Mouse (Mus musculus) MEL (cell line): ENCODE results near the gene Mylip. TPM values are rescaled to one million over a fixed set of nuclear protein-coding genes. Genes with fewer than 3 reads are reported as not detected.

Experiments
- DNase-seq: peaks from one replicate; pipeline ENCODE4 v3.0.0; 2011; ENCODE audit warnings: low read depth, low spot score
- H3K27ac ChIP-seq: 2 replicates; pipeline ENCODE4 v1.5.1; 2012; ENCODE audit warnings: low read depth, mild to moderate bottlenecking, control low read depth, low read length, moderate library complexity; ENCODE audit not compliant: control insufficient read depth
- H3K27me3 ChIP-seq, 2 experiments: fragments of 150-350 bp in 1 of 2; sonication (generic) in 1 of 2; 2 replicates each; pipeline ENCODE4 v1.6.1; 2012; ENCODE audit warnings: low read length in 2 of 2, mild to moderate bottlenecking in 2 of 2, improper control_type of control experiment in 1 of 2, moderate library complexity in 1 of 2; ENCODE audit not compliant: insufficient read depth in 2 of 2, control insufficient read depth in 1 of 2
- H3K36me3 ChIP-seq, 2 experiments: 2 replicates each; pipeline ENCODE4 v1.6.1; 2012 to 2014; ENCODE audit warnings: low read length in 2 of 2, improper control_type of control experiment in 1 of 2, inconsistent platforms in 1 of 2, mild to moderate bottlenecking in 1 of 2; ENCODE audit not compliant: insufficient read depth in 2 of 2, control insufficient read depth in 1 of 2
- H3K4me1 ChIP-seq, 2 experiments: fragments of 150-350 bp in 1 of 2; sonication (generic) in 1 of 2; 2 replicates each; pipeline ENCODE4 v1.6.1; 2012; ENCODE audit warnings: low read length in 2 of 2, improper control_type of control experiment in 1 of 2, mild to moderate bottlenecking in 1 of 2; ENCODE audit not compliant: insufficient read depth in 2 of 2, control insufficient read depth in 1 of 2
- H3K4me3 ChIP-seq, 2 experiments: fragments of 150-350 bp in 1 of 2; sonication (generic) in 1 of 2; 2 replicates each; pipeline ENCODE4 v1.5.1; 2012; ENCODE audit warnings: low read depth in 2 of 2, low read length in 2 of 2, mild to moderate bottlenecking in 2 of 2, moderate library complexity in 2 of 2, control low read depth in 1 of 2, improper control_type of control experiment in 1 of 2; ENCODE audit not compliant: control insufficient read depth in 1 of 2, insufficient read depth in 1 of 2
- H3K79me2 ChIP-seq: 2 replicates; pipeline ENCODE4 v1.6.1; 2012; ENCODE audit warnings: mild to moderate bottlenecking, low read length, moderate library complexity; ENCODE audit not compliant: control insufficient read depth, poor library complexity, insufficient read depth
- H3K9ac ChIP-seq: 2 replicates; pipeline ENCODE4 v1.6.1; 2012; ENCODE audit warnings: low read depth, mild to moderate bottlenecking, control low read depth, low read length, moderate library complexity; ENCODE audit not compliant: control insufficient read depth, poor library complexity, severe bottlenecking
- H3K9me3 ChIP-seq: fragments of 150-350 bp; sonication (generic); replicated peaks from 2 replicates; pipeline ENCODE4 v1.6.1; 2012; ENCODE audit warnings: mild to moderate bottlenecking, low read length, improper control_type of control experiment, moderate library complexity; ENCODE audit not compliant: insufficient read depth
- BHLHE40 ChIP-seq: IDR thresholded peaks from 2 replicates; pipeline ENCODE4 v1.6.1; 2012; ENCODE audit warnings: low read depth, mild to moderate bottlenecking, inconsistent platforms, low read length, improper control_type of control experiment, borderline replicate concordance
- CHD1 ChIP-seq: IDR thresholded peaks from 2 replicates; pipeline ENCODE4 v1.6.1; 2012; ENCODE audit warnings: low read depth, mild to moderate bottlenecking, inconsistent platforms, low read length, improper control_type of control experiment
- CHD2 ChIP-seq: IDR thresholded peaks from 2 replicates; pipeline ENCODE4 v1.6.1; 2011; ENCODE audit warnings: low read length, improper control_type of control experiment
- CTCF ChIP-seq, 3 experiments: IDR thresholded peaks in 2 of 3; conservative IDR thresholded peaks in 1 of 3; 2 replicates each; pipeline ENCODE4 v1.5.1; 2011 to 2012; ENCODE audit warnings: low read length in 3 of 3, low read depth in 2 of 3, mild to moderate bottlenecking in 2 of 3, improper control_type of control experiment in 1 of 3, inconsistent platforms in 1 of 3, mixed read lengths in 1 of 3, moderate library complexity in 1 of 3; ENCODE audit not compliant: control insufficient read depth in 1 of 3, insufficient read depth in 1 of 3, poor library complexity in 1 of 3, severe bottlenecking in 1 of 3
- E2F4 ChIP-seq: IDR thresholded peaks from 2 replicates; pipeline ENCODE4 v1.6.1; 2011; ENCODE audit warnings: low read depth, low read length, improper control_type of control experiment, borderline replicate concordance
- EP300 ChIP-seq, 2 experiments: IDR thresholded peaks; 2 replicates each; pipeline ENCODE4 v1.6.1; 2011; ENCODE audit warnings: improper control_type of control experiment in 2 of 2, low read length in 2 of 2, low read depth in 1 of 2, mild to moderate bottlenecking in 1 of 2
- GABPA ChIP-seq: IDR thresholded peaks from 2 replicates; pipeline ENCODE4 v1.6.1; 2012; ENCODE audit warnings: low read depth, mild to moderate bottlenecking, inconsistent platforms, low read length, improper control_type of control experiment, moderate library complexity
- GATA1 ChIP-seq: IDR thresholded peaks from 2 replicates; pipeline ENCODE4 v1.6.1; 2011; ENCODE audit warnings: low read depth, low read length, improper control_type of control experiment
- HCFC1 ChIP-seq: IDR thresholded peaks from 2 replicates; pipeline ENCODE4 v1.6.1; 2012; ENCODE audit warnings: low read depth, mild to moderate bottlenecking, inconsistent platforms, low read length, improper control_type of control experiment, moderate library complexity
- JUND ChIP-seq: IDR thresholded peaks from 2 replicates; pipeline ENCODE4 v1.6.1; 2011; ENCODE audit warnings: low read depth, mild to moderate bottlenecking, improper control_type of control experiment, low read length
- KAT2A ChIP-seq: conservative IDR thresholded peaks from 2 replicates; pipeline ENCODE4 v1.6.1; 2012; ENCODE audit warnings: low read depth, low read length, improper control_type of control experiment, inconsistent platforms
- MAFK ChIP-seq: IDR thresholded peaks from 2 replicates; pipeline ENCODE4 v1.6.1; 2011; ENCODE audit warnings: low read depth, mild to moderate bottlenecking, low read length, improper control_type of control experiment, borderline replicate concordance
- MAX ChIP-seq: IDR thresholded peaks from 2 replicates; pipeline ENCODE4 v1.6.1; 2011; ENCODE audit warnings: low read length, improper control_type of control experiment
- MAZ ChIP-seq: IDR thresholded peaks from 2 replicates; pipeline ENCODE4 v1.6.1; 2012; ENCODE audit warnings: low read depth, mild to moderate bottlenecking, inconsistent platforms, low read length, improper control_type of control experiment
- MEF2A ChIP-seq: IDR thresholded peaks from 2 replicates; pipeline ENCODE4 v1.6.1; 2014; ENCODE audit warnings: low read depth, mild to moderate bottlenecking, inconsistent platforms, low read length, improper control_type of control experiment; ENCODE audit not compliant: poor library complexity, insufficient replicate concordance, severe bottlenecking; ENCODE audit errors: extremely low read depth
- MXI1 ChIP-seq: IDR thresholded peaks from 2 replicates; pipeline ENCODE4 v1.6.1; 2011; ENCODE audit warnings: mild to moderate bottlenecking, low read depth, low read length, improper control_type of control experiment
- MYB ChIP-seq: IDR thresholded peaks from 2 replicates; pipeline ENCODE4 v1.6.1; 2011; ENCODE audit warnings: mild to moderate bottlenecking, low read depth, low read length, improper control_type of control experiment
- MYC ChIP-seq: IDR thresholded peaks from 2 replicates; pipeline ENCODE4 v1.6.1; 2011; ENCODE audit warnings: low read depth, mild to moderate bottlenecking, low read length, improper control_type of control experiment, moderate library complexity
- NELFE ChIP-seq: IDR thresholded peaks from 2 replicates; pipeline ENCODE4 v1.6.1; 2011; ENCODE audit warnings: low read depth, low read length, improper control_type of control experiment
- NRF1 ChIP-seq: IDR thresholded peaks from 2 replicates; pipeline ENCODE4 v1.6.1; 2014; ENCODE audit warnings: low read depth, mild to moderate bottlenecking, inconsistent platforms, low read length, improper control_type of control experiment, moderate library complexity; ENCODE audit not compliant: poor library complexity, insufficient read depth, severe bottlenecking
- POLR2A ChIP-seq, 2 experiments: IDR thresholded peaks; 2 replicates each; pipeline ENCODE4 v1.6.1; 2011 to 2012; ENCODE audit warnings: low read length in 2 of 2, mild to moderate bottlenecking in 2 of 2, control low read depth in 1 of 2, improper control_type of control experiment in 1 of 2, low read depth in 1 of 2, moderate library complexity in 1 of 2; ENCODE audit not compliant: control insufficient read depth in 1 of 2, insufficient read depth in 1 of 2, poor library complexity in 1 of 2
- POLR2AphosphoS2 ChIP-seq: IDR thresholded peaks from 2 replicates; pipeline ENCODE4 v1.6.1; 2011; ENCODE audit warnings: low read length, improper control_type of control experiment
- POLR2AphosphoS5 ChIP-seq: IDR thresholded peaks from 2 replicates; pipeline ENCODE4 v1.6.1; 2012; ENCODE audit warnings: low read depth, borderline replicate concordance, mild to moderate bottlenecking, inconsistent platforms, low read length, moderate library complexity, mixed read lengths
- RAD21 ChIP-seq: IDR thresholded peaks from 2 replicates; pipeline ENCODE4 v1.6.1; 2011; ENCODE audit warnings: mild to moderate bottlenecking, low read depth, low read length, improper control_type of control experiment
- RCOR1 ChIP-seq: IDR thresholded peaks from 2 replicates; pipeline ENCODE4 v1.6.1; 2012; ENCODE audit warnings: low read depth, mild to moderate bottlenecking, inconsistent platforms, low read length, improper control_type of control experiment
- SIN3A ChIP-seq: IDR thresholded peaks from 2 replicates; pipeline ENCODE4 v1.6.1; 2012; ENCODE audit warnings: low read length, improper control_type of control experiment, inconsistent platforms
- SMC3 ChIP-seq: IDR thresholded peaks from 2 replicates; pipeline ENCODE4 v1.6.1; 2011; ENCODE audit warnings: low read depth, low read length, improper control_type of control experiment
- TAL1 ChIP-seq: IDR thresholded peaks from 2 replicates; pipeline ENCODE4 v1.6.1; 2012; ENCODE audit warnings: mild to moderate bottlenecking, inconsistent platforms, low read length, moderate library complexity, mixed read lengths
- TBP ChIP-seq: IDR thresholded peaks from 2 replicates; pipeline ENCODE4 v1.8.0; 2011; ENCODE audit warnings: low read depth, low read length, improper control_type of control experiment
- TCF12 ChIP-seq: IDR thresholded peaks from 2 replicates; pipeline ENCODE4 v1.6.1; 2014; ENCODE audit warnings: low read depth, mild to moderate bottlenecking, inconsistent platforms, low read length, improper control_type of control experiment, moderate library complexity
- UBTF ChIP-seq: IDR thresholded peaks from 2 replicates; pipeline ENCODE4 v1.6.1; 2012; ENCODE audit warnings: low read depth, mild to moderate bottlenecking, inconsistent platforms, low read length, improper control_type of control experiment, moderate library complexity, borderline replicate concordance; ENCODE audit not compliant: insufficient read depth
- USF1 ChIP-seq: IDR thresholded peaks from 2 replicates; pipeline ENCODE4 v1.6.1; 2014; ENCODE audit warnings: low read depth, mild to moderate bottlenecking, inconsistent platforms, low read length, improper control_type of control experiment, moderate library complexity
- USF2 ChIP-seq, 2 experiments: IDR thresholded peaks; 2 replicates each; pipeline ENCODE4 v1.6.1; 2011 to 2012; ENCODE audit warnings: improper control_type of control experiment in 2 of 2, low read length in 2 of 2, borderline replicate concordance in 1 of 2, inconsistent platforms in 1 of 2, low read depth in 1 of 2, mild to moderate bottlenecking in 1 of 2; ENCODE audit not compliant: insufficient read depth in 1 of 2
- ZC3H11A ChIP-seq: IDR thresholded peaks from 2 replicates; pipeline ENCODE4 v1.6.1; 2012; ENCODE audit warnings: low read depth, mild to moderate bottlenecking, inconsistent platforms, low read length, improper control_type of control experiment
- ZMIZ1 ChIP-seq: IDR thresholded peaks from 2 replicates; pipeline ENCODE4 v1.6.1; 2012; ENCODE audit warnings: low read depth, mild to moderate bottlenecking, inconsistent platforms, low read length, improper control_type of control experiment, moderate library complexity
- ZNF384 ChIP-seq: IDR thresholded peaks from 2 replicates; pipeline ENCODE4 v1.6.1; 2012; ENCODE audit warnings: low read depth, mild to moderate bottlenecking, inconsistent platforms, low read length, improper control_type of control experiment
- polyA plus RNA-seq, 2 experiments: library from polyadenylated mRNA; stranded (reverse) in 1 of 2; unstranded in 1 of 2; fragments of >175 nt in 1 of 2; fragments of >200 nt in 1 of 2; gene quantifications; 2 replicates each; pipeline versions ENCODE4 v1.2.1 to v1.2.4; 2012; ENCODE audit warnings: low replicate concordance in 2 of 2, low read depth in 1 of 2; ENCODE audit not compliant: insufficient read length in 2 of 2, insufficient read depth in 1 of 2, missing spikeins in 1 of 2
- total RNA-seq: library from RNA; depleted of rRNA; stranded (reverse); fragments of 300-350 nt; gene quantifications from 2 replicates; pipeline ENCODE4 v1.2.3, GENCODE M21; 2012

Mylip gene
- total and polyA plus RNA-seq, 3 experiments = 1.4 to 7.6 TPM; not detected in 1

DNA sequence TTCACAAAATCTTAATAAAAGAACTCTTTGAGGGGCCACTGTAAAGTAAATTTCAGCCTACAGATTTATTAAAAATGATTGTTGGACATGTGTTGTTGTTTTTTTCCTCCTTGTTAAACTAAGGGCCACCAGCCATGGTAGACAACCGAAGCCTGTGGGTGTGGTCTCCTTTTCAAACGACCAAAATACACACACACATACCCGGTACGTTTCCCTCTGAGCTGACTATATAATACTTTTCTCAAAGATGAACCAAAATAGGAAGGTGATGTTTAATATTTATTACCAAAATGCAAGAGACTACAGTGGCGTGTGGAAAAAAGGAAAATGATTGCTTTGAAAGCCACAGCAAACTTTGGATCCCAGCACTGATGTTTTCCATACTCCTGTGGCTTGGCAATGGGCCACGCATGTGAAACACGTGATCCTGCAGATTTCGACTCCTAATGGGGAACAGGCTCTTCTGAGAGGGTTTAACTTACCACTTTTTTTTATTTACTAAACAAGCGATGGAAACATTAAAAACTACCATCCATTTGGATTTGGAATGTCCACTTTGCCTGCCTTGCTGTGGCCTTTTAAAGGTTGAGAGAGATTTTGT lies 2.4 kb downstream of the Mylip start:
- Histone ChIP-seq H3K27ac (peak overlapping the region; percentile 96), H3K27me3 (no peaks in the 10 kb centered on the region), H3K79me2 (peaks cover 10% of the 10 kb centered on the region), H3K9ac (peak overlapping the region; percentile 58), H3K4me1 (peaks cover 6 to 15% of the 10 kb centered on the region in 2 experiments), H3K36me3 (peaks cover 2 to 17% of the 10 kb centered on the region in 2 experiments; a peak in 2 of 4 replicates), H3K4me3 (peak overlapping the region; percentile 40 to 92), H3K9me3 (no peaks in the 10 kb centered on the region)
- peak; percentile 84 for DNase-seq
- no peak for TF ChIP-seq POLR2AphosphoS2
- peak; percentile 56; the same call in 1 of the 2 replicates for TF ChIP-seq MXI1
- TF ChIP-seq SIN3A = no peak; the same call in none of the 2 replicates
- TF ChIP-seq MEF2A = no peak
- TF ChIP-seq POLR2A (IDR thresholded peaks at IDR 0.05; ENCODE audit: control insufficient read depth in 1 of 2, insufficient read depth in 1 of 2, low read depth in 1 of 2, low read length in 2 of 2, poor library complexity in 1 of 2) = no peak
- TF ChIP-seq SMC3 = no peak; the same call in 1 of the 2 replicates
- TF ChIP-seq ZNF384 = peak; percentile 74; the same call in 1 of the 2 replicates
- TF ChIP-seq GABPA = no peak
- TF ChIP-seq NRF1 = no peak
- no peak for TF ChIP-seq MAZ
- TF ChIP-seq CTCF (IDR thresholded peaks at IDR 0.05 in 2 of 3, conservative IDR thresholded peaks at IDR 0.05 in 1 of 3; ENCODE audit: control insufficient read depth in 1 of 3, insufficient read depth in 1 of 3, low read depth in 2 of 3, low read length in 3 of 3, poor library complexity in 1 of 3, severe bottlenecking in 1 of 3) = no peak
- peak; percentile 90 for TF ChIP-seq MAX
- 0 out of 2 replicates have a peak, but pooled peaks have one; percentile 28 for TF ChIP-seq E2F4
- TF ChIP-seq TCF12 = no peak; the same call in 1 of the 2 replicates
- peak; percentile 93 for TF ChIP-seq BHLHE40
- peak; percentile 78; the same call in 1 of the 2 replicates for TF ChIP-seq MYC
- TF ChIP-seq USF2 (IDR thresholded peaks at IDR 0.05; ENCODE audit: borderline replicate concordance in 1 of 2, insufficient read depth in 1 of 2, low read depth in 1 of 2, low read length in 2 of 2) = peak in 1 of 2 experiments; percentile 55; a peak in 1 of 4 replicates
- TF ChIP-seq TAL1 = no peak
- TF ChIP-seq RAD21 = no peak
- TF ChIP-seq NELFE = peak; percentile 37; the same call in 1 of the 2 replicates
- peak; percentile 91 for TF ChIP-seq USF1
- TF ChIP-seq TBP = no peak
- no peak for TF ChIP-seq UBTF
- no peak for TF ChIP-seq HCFC1
- no peak for TF ChIP-seq GATA1
- peak; percentile 55; the same call in 1 of the 2 replicates for TF ChIP-seq MYB
- no peak for TF ChIP-seq KAT2A
- no peak for TF ChIP-seq ZC3H11A
- TF ChIP-seq CHD2 = no peak
- TF ChIP-seq POLR2AphosphoS5 = no peak
- peak; percentile 83; the same call in 1 of the 2 replicates for TF ChIP-seq CHD1
- 0 out of 2 replicates have a peak, but pooled peaks have one; percentile 25 for TF ChIP-seq JUND
- no peak for TF ChIP-seq MAFK
- TF ChIP-seq ZMIZ1 = no peak; the same call in 1 of the 2 replicates
- peak; percentile 40 to 46; a peak in 3 of 4 replicates for TF ChIP-seq EP300 (IDR thresholded peaks at IDR 0.05; ENCODE audit: low read depth in 1 of 2, low read length in 2 of 2)
- 0 out of 2 replicates have a peak, but pooled peaks have one; percentile 45 for TF ChIP-seq RCOR1
